Mouse (Mus musculus) embryo, embryonic 10 days (tissue): ENCODE results near the gene Lalba.
"Not testable (repeated sequence)": the region's sequence is repeated elsewhere in the genome, so short reads cannot be mapped to it uniquely, and the experiment has no call there.

Experiments
- DNase-seq: peaks from one replicate; pipeline ENCODE4 v3.0.0-alpha.2; 2015; ENCODE audit warnings: low spot score

Lalba gene

GRCm38 (mm10) chr15:98491332-98491731, 8.8 kb upstream of the Lalba start:
- DNase-seq, result no peak

- DNase-seq, result no peak
Measured at GRCm38 (mm10) chr15:98486433-98487021, 4.0 kb upstream of the Lalba start.

- no peak for DNase-seq
Measured at GRCm38 (mm10) chr15:98483907-98484886, 1.7 kb upstream of the Lalba start.

GRCm38 (mm10) chr15:98479568-98480102, 2.9 kb downstream of the Lalba start:
- no peak for DNase-seq

DNA sequence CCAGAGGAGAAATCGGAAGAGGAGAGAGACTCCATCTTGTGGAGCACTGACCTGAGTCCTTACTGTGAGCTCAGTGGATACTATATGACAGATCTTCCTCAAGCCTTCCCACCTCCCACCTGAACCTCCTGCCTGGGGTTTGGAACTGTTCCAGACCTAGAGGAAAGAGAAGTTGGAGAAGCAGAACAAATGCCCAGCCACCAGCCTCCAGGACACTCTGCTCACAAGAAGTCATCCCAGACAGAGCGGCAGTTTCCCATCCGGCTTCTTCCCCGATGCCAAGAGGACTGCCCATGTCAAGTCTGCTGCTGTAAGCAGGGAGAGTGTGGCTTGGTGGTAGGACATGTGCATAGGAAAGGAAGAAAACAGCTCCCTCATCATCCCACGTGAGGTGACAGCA, 6.2 kb downstream of the Lalba start:
- no peak for DNase-seq

GRCm38 (mm10) chr15:98475382-98475781, 7.1 kb downstream of the Lalba start:
- DNase-seq, result peak; percentile 52

GRCm38 (mm10) chr15:98474958-98475357, 7.6 kb downstream of the Lalba start:
- no peak for DNase-seq

GRCm38 (mm10) chr15:98471539-98471938, 11.0 kb downstream of the Lalba start:
- DNase-seq, result no peak

DNA sequence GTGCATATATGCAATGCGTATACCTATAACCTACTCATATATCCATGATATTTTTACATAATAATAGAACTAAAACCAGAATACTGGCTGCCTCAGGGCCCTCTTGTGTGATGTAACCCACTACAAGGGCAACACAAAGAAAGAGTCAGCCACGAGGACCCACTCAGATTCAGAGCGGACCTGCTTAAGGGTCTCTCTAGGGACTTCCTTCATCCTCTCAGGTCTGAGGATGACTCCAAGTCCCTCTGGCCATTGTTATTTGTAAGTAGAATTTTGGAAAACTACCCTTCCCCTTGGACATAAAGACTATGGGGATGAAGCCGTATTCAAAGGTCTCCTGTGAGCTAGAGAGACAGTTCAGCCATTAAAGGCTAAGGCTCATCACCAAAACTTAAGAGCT, 12.9 kb downstream of the Lalba start, which contains the start of gene OR5BS1P:
TSS of gene OR5BS1P (plus strand) at position 301 of the 400 bp plus-strand sequence.
- DNase-seq, result no peak

DNA sequence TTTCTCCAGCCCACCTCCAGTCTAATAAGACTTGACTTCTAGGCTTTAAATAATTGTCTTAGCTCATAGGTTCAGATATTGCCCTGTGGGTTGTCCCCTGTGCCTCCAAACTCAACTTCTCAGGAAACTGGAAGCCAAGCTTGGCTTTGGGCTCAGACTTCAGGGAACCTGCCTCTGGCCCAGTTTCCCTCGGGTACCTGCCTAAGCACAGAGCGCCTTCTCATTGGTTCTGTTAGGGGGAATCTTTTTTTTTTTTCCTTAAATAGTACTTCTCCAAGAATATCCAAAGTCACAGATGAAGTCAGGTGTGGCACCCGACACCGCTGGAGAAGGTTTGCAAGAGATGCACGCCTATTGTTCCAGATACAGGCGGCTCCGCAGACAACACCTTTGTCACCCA, 30.2 kb downstream of the Lalba start, which contains the start of gene Olfr281:
TSS of gene Olfr281 (plus strand) at position 301 of the 400 bp plus-strand sequence.
- no peak for DNase-seq

- DNase-seq, result peak; percentile 45
Measured at GRCm38 (mm10) chr15:98448521-98448920, 34.0 kb downstream of the Lalba start.

- DNase-seq, result no peak
Measured at GRCm38 (mm10) chr15:98444561-98444960, 38.0 kb downstream of the Lalba start.

GRCm38 (mm10) chr15:98430925-98431324, 51.6 kb downstream of the Lalba start, which contains the start of gene Olfr282:
Olfr282 (plus strand) TSS chr15:98431225.
- DNase-seq, result not testable (repeated sequence)
